Mouse (Mus musculus): Measurements from ENCODE around the gene Rpl9-ps1. TPM values are rescaled to one million over a fixed set of nuclear protein-coding genes. Genes with fewer than 3 reads are reported as not detected.

The Rpl9-ps1 gene
- total and polyA plus RNA-seq, 3 experiments, result 0.26 TPM; not detected in 2

DNA sequence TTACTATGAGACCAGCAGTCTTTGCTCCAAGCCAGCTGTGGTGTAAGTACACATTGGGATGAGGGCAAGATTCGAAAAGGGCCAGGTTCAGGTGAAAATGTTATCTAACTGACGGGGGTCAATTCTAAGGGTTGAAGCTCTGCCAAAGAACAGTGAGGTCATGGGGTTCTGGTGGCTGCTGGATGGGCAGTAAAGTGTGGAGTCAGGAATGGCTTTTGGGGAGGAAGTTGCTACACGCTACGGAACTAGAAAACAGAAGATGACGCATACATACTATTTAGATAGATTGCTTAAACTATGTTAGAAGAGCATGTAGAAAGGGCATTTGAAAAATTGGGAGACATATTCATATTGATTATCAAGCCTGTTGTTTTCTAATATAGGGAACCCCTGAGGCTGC, 18.1 kb upstream of the Rpl9-ps1 start:
- no peak overlapping the region for H3K9ac ChIP-seq (ENCODE audit: control insufficient read depth, low read depth, low read length, poor library complexity, severe bottlenecking)
- no peaks in the 10 kb centered on the region for H3K9me3 ChIP-seq (replicated peaks; ENCODE audit: insufficient read depth, low read length)
- peaks cover 41 to 51% of the 10 kb centered on the region in 2 experiments for H3K27me3 ChIP-seq (ENCODE audit: control insufficient read depth in 1 of 2, insufficient read depth in 2 of 2, low read length in 2 of 2)
- no peaks in the 10 kb centered on the region for H3K36me3 ChIP-seq (ENCODE audit: control insufficient read depth in 1 of 2, insufficient read depth in 2 of 2, low read length in 2 of 2)
- no peak overlapping the region for H3K27ac ChIP-seq (ENCODE audit: control insufficient read depth, low read depth, low read length)
- no peak for TF ChIP-seq CHD2 (IDR thresholded peaks at IDR 0.05; ENCODE audit: low read length)
- TF ChIP-seq NELFE (IDR thresholded peaks at IDR 0.05; ENCODE audit: low read depth, low read length), result no peak
- no peak for TF ChIP-seq E2F4 (IDR thresholded peaks at IDR 0.05; ENCODE audit: borderline replicate concordance, low read depth, low read length)
- no peak for TF ChIP-seq MYC (IDR thresholded peaks at IDR 0.05; ENCODE audit: low read depth, low read length)
- no peak for TF ChIP-seq SMC3 (IDR thresholded peaks at IDR 0.05; ENCODE audit: low read depth, low read length)
- TF ChIP-seq NRF1 (IDR thresholded peaks at IDR 0.05; ENCODE audit: insufficient read depth, low read depth, low read length, poor library complexity, severe bottlenecking), result no peak
- no peak for TF ChIP-seq POLR2A (IDR thresholded peaks at IDR 0.05; ENCODE audit: control insufficient read depth in 1 of 2, insufficient read depth in 1 of 2, low read depth in 1 of 2, low read length in 2 of 2, poor library complexity in 1 of 2)
- TF ChIP-seq GABPA (IDR thresholded peaks at IDR 0.05; ENCODE audit: low read depth, low read length), result no peak
- TF ChIP-seq MAZ (IDR thresholded peaks at IDR 0.05; ENCODE audit: low read depth, low read length), result no peak
- no peak for TF ChIP-seq ZNF384 (IDR thresholded peaks at IDR 0.05; ENCODE audit: low read depth, low read length)
- H3K79me2 ChIP-seq (ENCODE audit: control insufficient read depth, insufficient read depth, low read length, poor library complexity), result no peaks in the 10 kb centered on the region
- H3K4me1 ChIP-seq (ENCODE audit: control insufficient read depth in 1 of 2, insufficient read depth in 2 of 2, low read length in 2 of 2), result no peaks in the 10 kb centered on the region
- no peak for DNase-seq (ENCODE audit: low read depth, low spot score)
- no peak overlapping the region for H3K4me3 ChIP-seq (ENCODE audit: control insufficient read depth in 1 of 2, insufficient read depth in 1 of 2, low read depth in 2 of 2, low read length in 2 of 2)

DNA sequence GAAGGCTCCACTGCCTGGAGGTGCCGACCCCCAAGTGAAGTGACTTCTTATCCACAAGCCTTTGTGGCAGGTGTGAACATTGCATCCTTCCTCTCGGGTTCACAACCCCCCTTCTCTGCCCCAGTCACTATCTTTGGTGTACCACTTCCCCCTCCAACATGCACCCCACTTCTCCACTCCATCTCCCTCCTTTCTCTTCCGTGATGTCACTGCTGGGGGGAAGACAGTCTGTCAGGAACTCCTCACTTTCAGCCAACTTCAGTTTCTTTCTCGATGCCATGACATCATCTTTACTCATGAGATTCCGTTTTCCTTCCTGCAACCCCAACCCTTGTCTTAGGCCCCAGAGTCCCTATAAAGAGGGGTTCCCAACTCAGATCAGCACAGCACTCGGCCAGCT, 16.8 kb upstream of the Rpl9-ps1 start, which contains the start of gene Ccl4:
Gene Ccl4 (plus strand): TSS at position 381 of the 400 bp plus-strand sequence.
- no peak for TF ChIP-seq UBTF (IDR thresholded peaks at IDR 0.05; ENCODE audit: borderline replicate concordance, insufficient read depth, low read depth, low read length)
- TF ChIP-seq HCFC1 (IDR thresholded peaks at IDR 0.05; ENCODE audit: low read depth, low read length), result no peak
- no peak for TF ChIP-seq POLR2AphosphoS5 (IDR thresholded peaks at IDR 0.05; ENCODE audit: borderline replicate concordance, low read depth, low read length)
- TF ChIP-seq RCOR1 (IDR thresholded peaks at IDR 0.05; ENCODE audit: low read depth, low read length), result no peak
- no peak for TF ChIP-seq TAL1 (IDR thresholded peaks at IDR 0.05; ENCODE audit: low read length)
- TF ChIP-seq USF1 (IDR thresholded peaks at IDR 0.05; ENCODE audit: low read depth, low read length), result no peak
- TF ChIP-seq BHLHE40 (IDR thresholded peaks at IDR 0.05; ENCODE audit: borderline replicate concordance, low read depth, low read length), result no peak
- TF ChIP-seq CHD2 (IDR thresholded peaks at IDR 0.05; ENCODE audit: low read length), result no peak
- TF ChIP-seq MXI1 (IDR thresholded peaks at IDR 0.05; ENCODE audit: low read depth, low read length), result no peak
- no peak for TF ChIP-seq SIN3A (IDR thresholded peaks at IDR 0.05; ENCODE audit: low read length)
- no peak for TF ChIP-seq GABPA (IDR thresholded peaks at IDR 0.05; ENCODE audit: low read depth, low read length)
- no peak for TF ChIP-seq MEF2A (IDR thresholded peaks at IDR 0.05; ENCODE audit: extremely low read depth, insufficient replicate concordance, low read depth, low read length, poor library complexity, severe bottlenecking)
- TF ChIP-seq MAFK (IDR thresholded peaks at IDR 0.05; ENCODE audit: borderline replicate concordance, low read depth, low read length), result no peak
- no peak for TF ChIP-seq JUND (IDR thresholded peaks at IDR 0.05; ENCODE audit: low read depth, low read length)
- no peak for TF ChIP-seq POLR2A (IDR thresholded peaks at IDR 0.05; ENCODE audit: control insufficient read depth in 1 of 2, insufficient read depth in 1 of 2, low read depth in 1 of 2, low read length in 2 of 2, poor library complexity in 1 of 2)
- TF ChIP-seq CTCF (IDR thresholded peaks at IDR 0.05 in 2 of 3, conservative IDR thresholded peaks at IDR 0.05 in 1 of 3; ENCODE audit: control insufficient read depth in 1 of 3, insufficient read depth in 1 of 3, low read depth in 2 of 3, low read length in 3 of 3, poor library complexity in 1 of 3, severe bottlenecking in 1 of 3), result no peak
- H3K27me3 ChIP-seq (ENCODE audit: control insufficient read depth in 1 of 2, insufficient read depth in 2 of 2, low read length in 2 of 2), result peaks cover 40 to 46% of the 10 kb centered on the region in 2 experiments
- no peak for DNase-seq (ENCODE audit: low read depth, low spot score)
- no peaks in the 10 kb centered on the region for H3K4me1 ChIP-seq (ENCODE audit: control insufficient read depth in 1 of 2, insufficient read depth in 2 of 2, low read length in 2 of 2)
- no peak within 1 kb of the TSS for H3K4me3 ChIP-seq (ENCODE audit: control insufficient read depth in 1 of 2, insufficient read depth in 1 of 2, low read depth in 2 of 2, low read length in 2 of 2)
- H3K9ac ChIP-seq (ENCODE audit: control insufficient read depth, low read depth, low read length, poor library complexity, severe bottlenecking), result no peak within 1 kb of the TSS
- H3K9me3 ChIP-seq (replicated peaks; ENCODE audit: insufficient read depth, low read length), result no peaks in the 10 kb centered on the region
- H3K79me2 ChIP-seq (ENCODE audit: control insufficient read depth, insufficient read depth, low read length, poor library complexity), result no peaks in the 10 kb centered on the region
- H3K36me3 ChIP-seq (ENCODE audit: control insufficient read depth in 1 of 2, insufficient read depth in 2 of 2, low read length in 2 of 2), result no peaks in the 10 kb centered on the region
- H3K27ac ChIP-seq (ENCODE audit: control insufficient read depth, low read depth, low read length), result no peak within 1 kb of the TSS

Measured in MEL (cell line).